Mouse (Mus musculus) Patski (cell line): ENCODE measurements around the gene Cd300a. TPM values are rescaled to one million over a fixed set of nuclear protein-coding genes. Genes with fewer than 3 reads are reported as not detected.

Source experiments
- ATAC-seq: fragments of 100-300 bp; one replicate; pipeline ENCODE4 v1.8.0; 2021
- CTCF ChIA-PET: fragments of 350-600 bp; sonication (Branson Sonifier 250); formaldehyde crosslinking; loops from one replicate; lab custom pipeline; 2022; ENCODE audit warnings: inconsistent platforms; lab: Charles Lee
- POLR2A ChIA-PET: fragments of 350-600 bp; sonication (Branson Sonifier 250); formaldehyde crosslinking; loops from one replicate; lab custom pipeline; 2022; ENCODE audit warnings: antibody characterized with exemption, inconsistent platforms; lab: Charles Lee
- DNase-seq: peaks from one replicate; pipeline ENCODE4 v3.0.0-alpha.2; 2011; ENCODE audit warnings: low read depth, low spot score
- H3K27me3 ChIP-seq: fragments of 371-371 bp; one replicate; pipeline ENCODE4 v1.5.1; 2021
- CTCF ChIP-seq: fragments of 100-300 bp; IDR thresholded peaks from one replicate; pipeline ENCODE4 v1.5.1; 2021
- in situ Hi-C: fragments of 300-500 bp; cut with MboI; formaldehyde crosslinking; loops from 3 replicates; pipeline ENCODE4 v1.11.1; 2018; ENCODE audit warnings: low pct_unique_long_range_greater_than_20kb, mixed read lengths
- polyA plus RNA-seq: library from polyadenylated mRNA; unstranded; gene quantifications from one replicate; pipeline ENCODE4 v1.2.3, GENCODE M21; 2021

Cd300a gene
- polyA plus RNA-seq, 1 experiment from 2014 or later: 0.78 TPM

GRCm38 (mm10) chr11:114923961-114924360 is 34.1 kb downstream of the Cd300a start:
- ATAC-seq (no peak), DNase-seq (no peak)
- H3K27me3 ChIP-seq: no peaks in the 10 kb centered on the region
- TF ChIP-seq CTCF: peak; percentile 60
- ChIA-PET POLR2A (no interaction called here), CTCF (interaction anchor here (0.7 to 0.9 kb wide), 2 partner anchors 10 to 178 kb away, joined by 3 read pairs; partner anchors contain the start of gene Cd300lb)
- in situ Hi-C loops: no loop called here

GRCm38 (mm10) chr11:114929581-114929980 is 39.7 kb downstream of the Cd300a start:
- ATAC-seq (peak; percentile 34), DNase-seq (no peak)
- no peak for TF ChIP-seq CTCF
- in situ Hi-C loops: no loop called here
- ChIA-PET CTCF (no interaction called here), POLR2A (no interaction called here)
- H3K27me3 ChIP-seq: no peaks in the 10 kb centered on the region

DNA sequence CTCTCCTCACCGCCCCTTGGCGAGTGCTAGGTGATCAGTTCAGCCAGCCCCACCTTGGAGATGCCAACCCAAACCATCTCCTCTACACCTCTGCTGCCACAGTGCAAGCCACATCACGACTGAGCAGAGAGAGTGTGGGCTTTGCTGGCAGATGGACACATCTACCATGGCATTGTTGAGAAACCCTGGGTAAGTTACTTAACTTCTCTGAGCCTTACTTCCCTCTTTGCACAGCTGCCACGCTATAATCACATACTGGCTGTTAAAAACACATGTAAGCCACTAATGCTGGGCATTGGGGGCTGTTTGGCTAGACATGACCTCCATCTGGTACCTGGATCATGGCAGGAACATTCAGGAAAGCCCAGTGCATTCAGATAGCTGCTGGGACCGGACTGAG is 41.2 kb downstream of the Cd300a start:
- POLR2A ChIA-PET: no interaction called here
- no peak for TF ChIP-seq CTCF
- in situ Hi-C loops: no loop called here
- no peak for ATAC-seq
- H3K27me3 ChIP-seq: no peaks in the 10 kb centered on the region
- CTCF ChIA-PET: no interaction called here
- DNase-seq: no peak

- in situ Hi-C loops: no loop called here
- CTCF ChIA-PET: interaction anchor here (1.3 kb wide), 1 partner anchor 9 kb away, joined by 3 read pairs; no protein-coding TSS in a partner anchor
Measured at GRCm38 (mm10) chr11:114933591-114933990, 43.8 kb downstream of the Cd300a start.

DNA sequence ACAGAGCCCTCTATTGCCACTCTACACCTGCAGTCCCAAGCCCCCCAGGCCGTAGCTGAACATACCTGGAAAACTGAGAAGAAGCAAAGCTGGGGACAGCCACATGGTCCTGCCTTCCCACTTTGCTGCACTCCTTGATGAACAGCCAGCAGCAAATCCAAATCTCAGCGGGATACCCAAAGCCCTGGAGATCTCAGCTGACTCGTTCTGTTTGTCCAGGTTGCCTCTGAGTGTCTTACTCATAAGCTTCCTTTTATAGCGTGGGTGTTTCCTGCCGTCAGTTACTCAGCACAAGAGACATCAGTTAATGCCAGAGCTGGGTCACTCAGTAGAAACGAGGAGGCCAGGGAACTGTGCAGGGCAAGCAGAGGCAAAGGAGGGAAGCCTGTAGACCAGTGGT is 44.3 kb downstream of the Cd300a start, which contains the start of gene Cd300lb:
Gene Cd300lb, minus strand, starts transcription at position 243 of the 400 bp plus-strand sequence.
- CTCF ChIA-PET: interaction anchor here (1.3 kb wide), 1 partner anchor 10 kb away, joined by 3 read pairs; no protein-coding TSS in a partner anchor
- in situ Hi-C loops: no loop called here
- no peak for DNase-seq
- ATAC-seq: peak; percentile 44
- POLR2A ChIA-PET: interaction anchor here (1.0 kb wide), 1 partner anchor 12 kb away, joined by 3 read pairs; no protein-coding TSS in a partner anchor
- TF ChIP-seq CTCF: no peak
- no peaks in the 10 kb centered on the region for H3K27me3 ChIP-seq

More at GRCm38 (mm10) chr11:114933591-114933990, 43.8 kb downstream of the Cd300a start:
- TF ChIP-seq CTCF: no peak
- no peak for ATAC-seq
- no peaks in the 10 kb centered on the region for H3K27me3 ChIP-seq
- DNase-seq: no peak
- POLR2A ChIA-PET: interaction anchor here (1.0 kb wide), 1 partner anchor 12 kb away, joined by 3 read pairs; no protein-coding TSS in a partner anchor

Other genes with a start within 250 kb of the Cd300a start
- gene Rpl38, start 221.5 kb upstream of the Cd300a start, polyA plus RNA-seq: 666 TPM
- gene Ttyh2, start 214.6 kb upstream of the Cd300a start, polyA plus RNA-seq: 22.1 TPM
- gene Dnaic2, start 162.6 kb upstream of the Cd300a start, polyA plus RNA-seq: 0.27 TPM
- 0.49 TPM for gene Kif19a, start 124.7 kb upstream of the Cd300a start, polyA plus RNA-seq
- 0.45 TPM for gene Btbd17, start 94.1 kb upstream of the Cd300a start, polyA plus RNA-seq
- gene Gpr142, start 91.1 kb upstream of the Cd300a start, polyA plus RNA-seq: 0.12 TPM
- gene Gprc5c, start 38.9 kb upstream of the Cd300a start, polyA plus RNA-seq: 234 TPM
- gene Cd300lb, start 44.3 kb downstream of the Cd300a start, polyA plus RNA-seq: 0.03 TPM
- not detected for gene Cd300c, start 79.1 kb downstream of the Cd300a start, polyA plus RNA-seq
- 0.08 TPM for gene Cd300ld, start 99.9 kb downstream of the Cd300a start, polyA plus RNA-seq
- 0.14 TPM for gene Cd300c2, start 111.8 kb downstream of the Cd300a start, polyA plus RNA-seq
- gene Cd300ld2, start 126.2 kb downstream of the Cd300a start, polyA plus RNA-seq: not detected
- gene Cd300ld4, start 137.0 kb downstream of the Cd300a start, polyA plus RNA-seq: not detected
- gene Cd300ld5, start 147.7 kb downstream of the Cd300a start, polyA plus RNA-seq: not detected
- gene Cd300ld3, start 158.4 kb downstream of the Cd300a start, polyA plus RNA-seq: not detected
- gene Cd300e, start 172.1 kb downstream of the Cd300a start, polyA plus RNA-seq: 0.04 TPM
- gene Rab37, start 201.4 kb downstream of the Cd300a start, polyA plus RNA-seq: 0.35 TPM
- gene Cd300lf, start 244.0 kb downstream of the Cd300a start, polyA plus RNA-seq: not detected